Mouse (Mus musculus) embryonic fibroblast, embryonic 13.5 days (primary cell): ENCODE results near the gene Pard3. TPM values are rescaled to one million over a fixed set of nuclear protein-coding genes. Genes with fewer than 3 reads are reported as not detected.
A peak's percentile ranks its signal among the peaks of the same experiment; 100 is the strongest.

Experiments
- H3K27ac ChIP-seq: 2 replicates; pipeline ENCODE4 v1.5.1; 2012; ENCODE audit warnings: low read length, control low read depth, inconsistent platforms; ENCODE audit not compliant: insufficient read depth
- H3K4me1 ChIP-seq: 2 replicates; pipeline ENCODE4 v1.6.1; 2011; ENCODE audit warnings: low read length; ENCODE audit not compliant: control insufficient read depth, insufficient read depth
- H3K4me3 ChIP-seq: 2 replicates; pipeline ENCODE4 v1.5.1; 2011; ENCODE audit warnings: mild to moderate bottlenecking, control low read depth, low read length; ENCODE audit not compliant: insufficient read depth
- CTCF ChIP-seq: IDR thresholded peaks from 2 replicates; pipeline ENCODE4 v1.5.1; 2011; ENCODE audit warnings: mild to moderate bottlenecking, control low read depth, low read length, moderate library complexity, borderline replicate concordance; ENCODE audit not compliant: insufficient read depth
- POLR2A ChIP-seq: IDR thresholded peaks from 2 replicates; pipeline ENCODE4 v1.6.1; 2011; ENCODE audit warnings: low read depth, mild to moderate bottlenecking, control low read depth, low read length, moderate library complexity
- polyA plus RNA-seq: library from polyadenylated mRNA; stranded (reverse); fragments of >200 nt; gene quantifications from 2 replicates; pipeline ENCODE4 v1.2.4, GENCODE M21; 2011; ENCODE audit warnings: low read depth; ENCODE audit not compliant: missing spikeins, insufficient read length

The Pard3 gene
- polyA plus RNA-seq, 1 experiment: 34.4 TPM

- H3K4me1 ChIP-seq: peaks cover 5% of the 10 kb centered on the region
- H3K27ac ChIP-seq: no peak overlapping the region
- no peak for TF ChIP-seq POLR2A
- no peak for TF ChIP-seq CTCF
- H3K4me3 ChIP-seq: no peak overlapping the region
Observed at GRCm38 (mm10) chr8:127243841-127244240, 180.1 kb downstream of the Pard3 start.

DNA sequence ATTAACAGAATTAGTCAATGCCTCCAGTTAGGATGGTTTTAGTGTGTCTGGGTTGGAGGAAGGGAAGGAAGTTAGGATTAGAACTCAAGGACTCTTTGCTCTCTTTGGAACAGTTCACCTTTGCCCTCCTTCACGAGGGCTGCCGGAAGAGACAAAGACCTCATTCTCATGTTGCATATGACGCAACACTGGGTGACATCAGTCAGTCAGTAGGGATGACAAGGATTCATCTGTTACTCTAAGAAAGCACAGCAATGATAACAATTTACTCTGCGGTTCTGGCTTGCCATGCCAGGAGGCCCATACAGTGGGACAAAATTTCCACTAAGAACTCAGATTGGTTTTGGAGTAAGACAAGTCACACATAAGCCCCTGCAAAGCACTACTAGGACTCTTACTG lies 187.1 kb downstream of the Pard3 start:
- H3K4me1 ChIP-seq: no peaks in the 10 kb centered on the region
- TF ChIP-seq CTCF (no peak), POLR2A (no peak)
- no peak overlapping the region for H3K27ac ChIP-seq
- no peak overlapping the region for H3K4me3 ChIP-seq

GRCm38 (mm10) chr8:127251476-127251875 lies 187.8 kb downstream of the Pard3 start:
- H3K27ac ChIP-seq: no peak overlapping the region
- TF ChIP-seq POLR2A: no peak
- no peak for TF ChIP-seq CTCF
- no peaks in the 10 kb centered on the region for H3K4me1 ChIP-seq
- H3K4me3 ChIP-seq: no peak overlapping the region

DNA sequence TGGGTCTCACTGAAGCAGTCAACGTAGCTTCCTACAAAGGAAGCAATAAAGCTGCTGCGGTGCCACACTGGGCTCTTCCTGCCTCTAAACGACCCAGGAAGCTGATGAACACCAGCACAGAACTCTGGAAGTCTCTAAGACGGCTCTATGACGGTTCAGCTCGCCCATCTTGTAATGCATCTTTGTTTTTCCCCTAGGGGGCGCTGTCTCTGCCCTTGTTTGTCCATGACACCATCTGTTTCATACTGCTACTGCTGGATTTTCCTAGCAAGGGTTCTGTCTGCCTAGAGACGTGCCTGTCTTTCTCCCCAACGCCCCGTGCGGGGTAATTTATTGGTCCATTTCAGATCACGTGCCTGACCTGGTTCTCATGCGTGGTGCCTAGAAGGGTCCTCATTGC lies 188.3 kb downstream of the Pard3 start:
- Histone ChIP-seq H3K4me3 (no peak overlapping the region), H3K4me1 (no peaks in the 10 kb centered on the region), H3K27ac (no peak overlapping the region)
- TF ChIP-seq CTCF: no peak
- no peak for TF ChIP-seq POLR2A

- no peaks in the 10 kb centered on the region; the same call in 1 of the 2 replicates for H3K4me1 ChIP-seq
- no peak overlapping the region for H3K4me3 ChIP-seq
- no peak overlapping the region for H3K27ac ChIP-seq
- TF ChIP-seq POLR2A: no peak
- no peak for TF ChIP-seq CTCF
Observed at GRCm38 (mm10) chr8:127254625-127255024, 190.9 kb downstream of the Pard3 start.

DNA sequence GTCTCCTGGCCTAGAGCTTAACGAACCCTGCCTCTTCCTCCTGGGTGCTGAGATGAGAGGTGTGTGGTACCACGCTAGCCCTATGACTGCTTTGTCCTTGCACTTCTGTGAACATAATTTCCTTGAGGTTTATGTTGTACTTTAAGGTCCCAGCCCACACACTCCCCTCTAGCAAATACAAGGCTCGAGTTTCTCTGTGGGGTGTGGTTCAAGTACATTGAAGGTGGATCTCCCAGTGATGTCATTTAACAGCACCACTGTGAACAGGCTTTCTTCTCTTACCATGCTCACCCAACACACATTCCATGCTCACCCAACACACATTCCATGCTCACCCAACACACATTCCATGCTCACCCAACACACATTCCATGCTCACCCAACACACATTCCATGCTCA lies 193.4 kb downstream of the Pard3 start:
- TF ChIP-seq CTCF (no peak), POLR2A (no peak)
- no peaks in the 10 kb centered on the region; the same call in 1 of the 2 replicates for H3K4me1 ChIP-seq
- peak overlapping the region; percentile 30 for H3K27ac ChIP-seq
- H3K4me3 ChIP-seq: no peak overlapping the region

GRCm38 (mm10) chr8:127261051-127261450 lies 197.4 kb downstream of the Pard3 start:
- no peak for TF ChIP-seq CTCF
- TF ChIP-seq POLR2A: no peak
- Histone ChIP-seq H3K4me1 (peaks cover 7% of the 10 kb centered on the region; the same call in 1 of the 2 replicates), H3K27ac (no peak overlapping the region), H3K4me3 (no peak overlapping the region)

GRCm38 (mm10) chr8:127262026-127262425 lies 198.3 kb downstream of the Pard3 start:
- H3K4me1 ChIP-seq: peaks cover 7% of the 10 kb centered on the region; the same call in 1 of the 2 replicates
- H3K27ac ChIP-seq: no peak overlapping the region
- no peak overlapping the region for H3K4me3 ChIP-seq
- TF ChIP-seq POLR2A: no peak
- TF ChIP-seq CTCF: no peak

- no peak for TF ChIP-seq CTCF
- TF ChIP-seq POLR2A: no peak
- Histone ChIP-seq H3K4me1 (peaks cover 7% of the 10 kb centered on the region; the same call in 1 of the 2 replicates), H3K4me3 (no peak overlapping the region), H3K27ac (no peak overlapping the region)
Observed at GRCm38 (mm10) chr8:127262436-127262835, 198.7 kb downstream of the Pard3 start.

- Histone ChIP-seq H3K27ac (no peak overlapping the region), H3K4me3 (no peak overlapping the region), H3K4me1 (peaks cover 7% of the 10 kb centered on the region; the same call in 1 of the 2 replicates)
- TF ChIP-seq CTCF: no peak
- no peak for TF ChIP-seq POLR2A
Observed at GRCm38 (mm10) chr8:127262926-127263325, 199.2 kb downstream of the Pard3 start.
